Mouse (Mus musculus) heart, adult 9 months (tissue): ENCODE results near the gene Slc22a13.

Source experiments
- DNase-seq, 2 experiments: peaks; one replicate each; pipeline ENCODE4 v3.0.0; 2022; ENCODE audit warnings: low spot score in 2 of 2

Gene Slc22a13

GRCm38 (mm10) chr9:119201653-119202052 is 7.2 kb downstream of the Slc22a13 start:
- no peak for DNase-seq

GRCm38 (mm10) chr9:119199151-119199861 is 9.6 kb downstream of the Slc22a13 start:
- DNase-seq = no peak

- DNase-seq = no peak
Observed at GRCm38 (mm10) chr9:119192202-119192990, 16.5 kb downstream of the Slc22a13 start.

DNA sequence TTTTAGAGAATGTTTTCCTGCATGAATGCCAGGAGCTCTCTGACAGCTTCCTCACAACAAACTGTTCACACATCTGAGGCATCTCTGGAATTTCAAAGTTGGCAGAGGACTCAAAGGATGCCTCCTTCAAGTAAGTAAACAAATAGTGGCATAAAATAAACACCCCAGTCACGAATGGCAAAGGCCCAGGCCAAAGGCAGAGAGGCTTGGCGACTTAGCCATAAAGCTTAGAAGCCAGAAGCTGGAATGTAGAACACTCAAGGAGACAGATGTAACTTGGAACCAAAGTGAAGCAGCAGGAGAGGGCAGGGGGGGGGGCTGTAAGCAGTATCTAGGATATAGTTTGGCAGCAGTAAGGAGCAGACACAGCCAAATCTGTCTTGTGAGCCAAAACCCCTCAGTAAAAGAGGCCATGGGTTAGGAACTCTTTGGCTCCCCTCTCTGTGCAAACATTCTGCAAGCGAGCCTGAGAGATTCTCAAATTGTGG is 27.6 kb downstream of the Slc22a13 start:
- peak; percentile 43 to 55 for DNase-seq

DNA sequence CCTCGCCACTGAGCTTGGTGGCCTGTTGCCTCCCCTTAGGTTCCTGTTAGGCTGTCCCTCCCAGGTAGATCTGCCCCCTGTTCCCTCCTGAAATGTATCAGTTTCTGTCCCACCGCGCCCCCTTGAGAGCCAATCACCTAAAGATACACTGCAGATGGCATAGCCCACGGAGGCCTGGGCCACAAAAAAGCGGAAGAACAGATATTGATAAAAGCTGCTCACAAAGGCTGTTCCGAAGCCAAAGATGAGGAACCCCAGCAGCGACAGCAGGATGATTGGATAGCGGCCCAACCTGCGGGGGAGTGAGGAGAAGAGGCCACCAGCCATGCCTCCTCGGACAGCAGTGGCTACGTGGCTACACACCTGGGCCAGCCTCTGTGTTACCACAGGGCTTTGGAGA is 29.6 kb downstream of the Slc22a13 start:
- DNase-seq = no peak

DNA sequence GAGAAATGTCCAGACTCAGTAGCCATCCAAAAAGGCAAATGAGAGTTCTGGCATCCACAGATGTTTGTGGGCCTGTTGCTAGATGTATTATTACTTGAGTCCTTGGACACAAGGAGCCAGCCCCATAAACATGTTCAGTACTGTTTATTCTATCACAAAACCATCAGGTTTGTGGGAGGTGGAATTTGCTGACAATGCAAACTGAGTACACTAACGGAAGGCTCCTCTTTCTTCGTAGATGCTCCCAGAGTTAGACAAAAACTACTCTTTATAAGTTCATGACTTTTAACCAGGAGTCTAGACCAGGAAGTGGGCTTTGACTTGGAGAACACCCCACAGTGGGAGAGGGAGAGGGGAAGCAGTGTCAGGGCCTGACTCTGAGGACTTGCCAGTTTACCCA is 41.3 kb downstream of the Slc22a13 start:
- no peak for DNase-seq

- DNase-seq = no peak
Observed at GRCm38 (mm10) chr9:119165548-119165947, 43.4 kb downstream of the Slc22a13 start.

DNA sequence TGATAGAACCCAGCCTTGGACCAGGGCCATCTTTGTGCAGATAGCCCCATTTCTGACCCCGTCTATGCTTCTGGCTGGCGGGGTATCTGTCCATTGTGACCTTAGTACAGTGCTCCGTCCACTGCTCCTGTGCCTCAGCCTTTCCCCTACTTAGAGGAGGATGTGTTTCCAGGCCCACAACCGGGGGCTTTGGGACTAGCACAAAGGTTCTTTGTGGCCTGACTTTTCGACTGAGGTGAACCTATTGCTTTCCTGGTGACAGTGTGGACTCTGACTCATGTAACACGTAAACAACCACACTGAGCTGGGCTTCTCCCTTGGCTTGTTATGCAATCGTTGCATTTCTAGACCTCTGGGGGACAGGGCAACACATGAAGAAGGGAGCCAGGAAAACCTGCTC is 44.2 kb downstream of the Slc22a13 start:
- no peak for DNase-seq

GRCm38 (mm10) chr9:119160689-119161088 is 48.2 kb downstream of the Slc22a13 start:
- no peak for DNase-seq

DNA sequence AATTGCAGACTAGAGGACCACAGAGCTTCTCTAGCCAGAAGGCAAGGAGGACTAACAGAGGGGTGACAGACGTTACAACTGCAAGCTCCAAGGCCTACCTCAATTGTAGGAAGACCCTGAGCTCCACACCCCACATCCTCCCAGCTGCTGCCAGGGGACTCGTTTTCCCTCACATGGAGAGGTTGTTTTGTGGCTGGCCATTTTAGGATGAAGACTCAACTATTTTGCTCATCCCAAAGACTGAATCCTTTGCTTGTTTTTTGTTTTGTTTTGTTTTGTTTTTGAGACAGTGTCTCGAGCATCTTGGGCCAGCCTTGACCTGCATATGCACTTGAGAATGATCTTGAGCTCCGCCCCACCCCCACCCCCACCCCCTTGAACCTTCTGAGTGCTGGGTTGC is 50.0 kb downstream of the Slc22a13 start, which contains the start of gene Gm47289:
Gene Gm47289, plus strand, starts transcription at position 301 of the 400 bp plus-strand sequence.
- no peak for DNase-seq

DNA sequence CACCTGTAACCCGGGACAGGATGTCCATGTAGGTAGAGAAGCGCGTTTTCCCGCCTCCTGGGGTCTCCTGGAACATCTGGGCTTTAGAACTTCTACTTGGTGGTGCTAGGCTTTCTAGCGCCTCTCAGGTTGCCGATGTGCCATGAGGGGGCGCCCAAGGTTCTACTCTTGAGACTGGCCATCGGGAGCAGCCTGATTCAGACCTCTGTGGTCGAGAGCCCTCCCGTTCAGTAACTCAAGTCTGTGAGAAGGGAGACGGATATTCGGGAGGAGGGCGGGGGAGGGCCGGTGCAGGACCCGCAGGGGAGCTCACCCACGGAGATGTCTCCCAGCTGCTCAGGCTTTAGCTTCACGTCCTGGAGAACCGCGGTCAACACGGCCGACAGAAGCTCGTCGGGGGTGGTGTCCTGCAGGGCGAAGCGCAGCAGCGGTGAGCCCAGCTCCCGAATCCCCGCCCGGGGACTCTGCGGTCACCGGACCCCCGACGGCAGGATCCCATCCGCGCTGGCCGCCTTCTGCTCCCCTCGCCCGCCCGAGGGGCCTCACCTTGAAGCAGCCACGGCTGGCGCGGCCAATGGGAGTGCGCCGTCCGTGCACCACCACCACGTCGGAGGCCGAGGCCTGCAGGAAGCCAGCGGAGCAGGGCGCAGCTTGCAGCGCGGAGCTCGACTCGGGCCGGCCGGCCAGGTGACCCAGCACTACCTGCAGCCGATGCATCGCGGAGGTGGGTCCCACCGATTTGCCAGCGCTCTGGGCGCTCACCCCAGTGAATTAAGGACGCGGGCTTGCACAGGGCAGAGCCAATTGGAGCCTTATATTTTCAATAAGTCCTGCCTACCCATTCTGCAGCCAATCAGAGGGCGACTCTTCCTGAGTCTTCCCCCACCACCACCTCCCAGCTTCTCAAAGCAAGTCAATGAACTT is 52.4 kb downstream of the Slc22a13 start, which contains the start of gene Acaa1b:
Gene Acaa1b, minus strand, starts transcription at position 816 of the 924 bp plus-strand sequence.
- peak; percentile 45 to 72 for DNase-seq

DNA sequence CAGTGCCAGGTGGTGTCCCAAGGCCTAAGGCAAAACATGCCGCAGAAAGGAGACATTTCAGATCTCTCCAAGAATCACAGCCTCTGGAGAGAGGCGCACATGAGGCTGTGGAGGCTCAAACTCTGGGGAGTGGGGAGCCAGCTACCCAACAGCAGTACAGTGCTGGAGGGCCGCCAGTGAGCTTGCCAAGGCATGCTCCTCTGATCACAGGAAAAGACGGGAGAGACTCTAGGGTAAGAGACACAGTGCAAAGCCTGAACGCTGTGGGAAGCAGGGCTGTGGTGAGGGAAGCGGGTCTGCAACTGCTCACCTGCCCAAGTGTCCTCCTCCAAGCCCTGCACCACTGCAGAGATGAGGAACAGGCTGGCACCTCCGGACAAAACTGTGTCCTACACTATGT is 53.1 kb downstream of the Slc22a13 start:
- DNase-seq = no peak

DNA sequence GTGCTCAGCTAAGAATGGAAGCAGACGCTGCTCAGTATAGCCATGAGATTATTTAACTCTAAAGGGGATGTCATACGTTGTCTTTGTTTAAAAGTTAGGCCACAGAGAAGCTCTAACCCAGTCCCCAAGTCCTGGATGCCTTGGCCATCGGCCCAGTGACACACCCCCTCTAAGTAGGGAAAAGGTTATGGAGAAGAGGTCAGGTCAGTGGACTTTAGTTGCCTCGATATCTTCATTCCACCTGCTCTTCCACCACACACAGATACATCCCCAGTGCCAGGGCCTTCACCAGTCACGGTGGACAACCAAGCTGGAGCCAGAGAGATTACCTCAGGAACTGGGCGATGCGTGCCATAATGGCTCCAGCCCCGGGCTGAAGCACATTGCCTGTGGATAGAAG is 53.5 kb downstream of the Slc22a13 start:
- peak in 1 of 2 experiments; percentile 6 for DNase-seq

- DNase-seq = no peak
Observed at GRCm38 (mm10) chr9:119151751-119152150, 57.1 kb downstream of the Slc22a13 start.

- no peak for DNase-seq
Observed at GRCm38 (mm10) chr9:119149601-119150000, 59.3 kb downstream of the Slc22a13 start.

DNA sequence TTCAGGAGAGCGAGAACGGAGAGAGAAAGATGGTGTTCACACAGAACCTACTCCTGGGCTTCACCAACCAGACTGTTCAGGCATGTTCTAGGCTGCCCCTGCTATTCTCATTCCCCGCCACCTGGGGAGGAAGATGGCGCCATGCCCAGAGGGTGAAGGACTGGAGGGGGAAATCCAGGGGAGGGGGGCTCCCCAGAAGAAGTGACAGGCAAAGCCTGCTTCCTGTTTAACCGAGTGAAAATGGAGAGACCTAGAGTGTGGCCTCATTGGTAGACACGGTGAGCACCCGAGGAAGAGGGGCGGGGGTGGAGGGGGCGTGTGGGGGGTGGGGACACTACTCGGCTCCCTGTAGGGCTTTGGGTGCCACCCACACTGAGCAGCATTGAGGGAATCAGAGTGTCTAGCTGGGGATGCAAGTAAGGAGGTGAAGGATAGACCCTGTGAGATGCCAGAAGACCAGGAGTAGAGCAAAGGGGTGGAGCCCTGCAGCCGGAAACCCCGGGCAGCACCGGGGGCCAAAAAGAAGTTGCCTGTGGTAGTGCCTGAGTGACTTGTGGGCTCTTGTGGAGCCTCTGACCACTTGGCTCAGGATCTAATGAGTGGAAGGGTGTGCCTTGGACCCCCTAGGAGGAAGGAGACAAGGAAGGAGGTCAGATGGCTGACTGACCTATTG is 62.7 kb downstream of the Slc22a13 start:
- no peak for DNase-seq

- no peak for DNase-seq
Observed at GRCm38 (mm10) chr9:119145638-119146037, 63.3 kb downstream of the Slc22a13 start.

GRCm38 (mm10) chr9:119145137-119145536 is 63.8 kb downstream of the Slc22a13 start:
- no peak for DNase-seq

- no peak for DNase-seq
Observed at GRCm38 (mm10) chr9:119144696-119145095, 64.2 kb downstream of the Slc22a13 start.

- no peak for DNase-seq
Observed at GRCm38 (mm10) chr9:119143372-119143771, 65.5 kb downstream of the Slc22a13 start.
